Mouse (Mus musculus) kidney, adult 2 months (tissue): ENCODE results near the gene Zfp292.

Experiments
- CTCF ChIP-seq: fragments of 200-500 bp; conservative IDR thresholded peaks from 2 replicates; pipeline ENCODE4 v1.5.1; 2011; ENCODE audit warnings: low read depth, mild to moderate bottlenecking, control low read depth, low read length, moderate library complexity, mixed read lengths; ENCODE audit not compliant: insufficient read depth, insufficient read length
- POLR2A ChIP-seq: fragments of 200-500 bp; IDR thresholded peaks from one replicate; pipeline ENCODE4 v1.6.1; 2011; ENCODE audit warnings: low read depth, low read length, control low read depth

DNA sequence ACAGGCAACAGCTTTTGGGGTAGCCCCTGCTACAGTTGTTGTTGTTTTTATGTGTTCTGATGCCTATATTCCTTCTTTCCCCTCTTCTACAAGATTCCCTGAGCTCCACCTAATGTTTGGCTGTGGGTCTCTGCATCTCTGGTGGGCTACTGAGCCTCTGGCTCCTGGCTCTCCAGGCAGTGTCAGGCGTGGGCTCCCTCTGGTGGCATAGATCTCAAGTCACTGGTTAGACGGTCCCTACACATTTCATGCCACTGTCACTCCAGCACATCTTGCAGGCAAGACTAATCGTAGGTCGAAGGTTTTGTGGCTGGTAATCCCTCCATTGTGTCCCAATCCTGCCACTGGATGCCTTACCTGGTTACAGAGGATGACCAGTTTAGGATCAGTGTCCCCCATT is 100.0 kb downstream of the Zfp292 start:
- no peak for TF ChIP-seq POLR2A
- peak; percentile 36; the same call in 1 of the 2 replicates for TF ChIP-seq CTCF
